Mouse (Mus musculus) myocyte (in vitro differentiated cells): ENCODE results near the gene Prrg2.
"Not testable (repeated sequence)": the region's sequence is repeated elsewhere in the genome, so short reads cannot be mapped to it uniquely, and the experiment has no call there.

Experiments
- CEBPB ChIP-seq: IDR thresholded peaks from 2 replicates; pipeline ENCODE4 v1.6.1; 2011; ENCODE audit warnings: mild to moderate bottlenecking, moderate library complexity; ENCODE audit not compliant: poor library complexity, insufficient read depth, severe bottlenecking
- E2F4 ChIP-seq: IDR thresholded peaks from one replicate; pipeline ENCODE4 v1.6.1; 2011; ENCODE audit warnings: mild to moderate bottlenecking, control low read depth, moderate library complexity; ENCODE audit not compliant: insufficient read depth
- MAX ChIP-seq: IDR thresholded peaks from one replicate; pipeline ENCODE4 v1.6.1; 2011; ENCODE audit warnings: low read depth, mild to moderate bottlenecking, control low read depth
- MYOD1 ChIP-seq, 3 experiments: IDR thresholded peaks; one replicate each; pipeline ENCODE4 v1.6.1; 2011; ENCODE audit warnings: control low read depth in 2 of 3, low read depth in 2 of 3, mild to moderate bottlenecking in 2 of 3, moderate library complexity in 1 of 3; ENCODE audit not compliant: insufficient read length in 2 of 3, control insufficient read depth in 1 of 3
- MYOG ChIP-seq, 3 experiments: IDR thresholded peaks; one replicate each; pipeline ENCODE4 v1.6.1; 2011; ENCODE audit warnings: control low read depth in 2 of 3, low read depth in 2 of 3, mild to moderate bottlenecking in 2 of 3; ENCODE audit not compliant: insufficient read length in 2 of 3, control insufficient read depth in 1 of 3, insufficient read depth in 1 of 3
- POLR2A ChIP-seq: IDR thresholded peaks from one replicate; pipeline ENCODE4 v1.6.1; 2011; ENCODE audit warnings: low read depth, mild to moderate bottlenecking, control low read depth, moderate library complexity; ENCODE audit not compliant: insufficient read length
- POLR2AphosphoS2 ChIP-seq: IDR thresholded peaks from one replicate; pipeline ENCODE4 v1.6.1; 2011; ENCODE audit warnings: low read depth, control low read depth; ENCODE audit not compliant: insufficient read length
- TCF3 ChIP-seq: IDR thresholded peaks from one replicate; pipeline ENCODE4 v1.6.1; 2011; ENCODE audit warnings: low read depth, control low read depth; ENCODE audit not compliant: insufficient read length
- USF1 ChIP-seq: IDR thresholded peaks from one replicate; pipeline ENCODE4 v1.6.1; 2011; ENCODE audit warnings: low read depth, mild to moderate bottlenecking, control low read depth, moderate library complexity

- TF ChIP-seq CEBPB; POLR2A; POLR2AphosphoS2; MAX; USF1; MYOD1 (IDR thresholded peaks at IDR 0.05; ENCODE audit: control insufficient read depth in 1 of 3, insufficient read length in 2 of 3, low read depth in 2 of 3); TCF3; MYOG (IDR thresholded peaks at IDR 0.05; ENCODE audit: control insufficient read depth in 1 of 3, insufficient read depth in 1 of 3, insufficient read length in 2 of 3, low read depth in 2 of 3); E2F4: not testable (repeated sequence)
Measured at GRCm38 (mm10) chr7:45095965-45096364, 33.5 kb upstream of the Prrg2 start.
